Mouse (Mus musculus) frontal cortex, adult (tissue): ENCODE results near the gene Gpr34.

Experiments
- ATAC-seq: cut with Nextera tagmentation; 2 replicates; pipeline ENCODE4 v1.9.2; 2017; ENCODE audit warnings: mild to moderate bottlenecking, moderate library complexity, mixed read lengths; ENCODE audit not compliant: low TSS enrichment

Gpr34 gene

DNA sequence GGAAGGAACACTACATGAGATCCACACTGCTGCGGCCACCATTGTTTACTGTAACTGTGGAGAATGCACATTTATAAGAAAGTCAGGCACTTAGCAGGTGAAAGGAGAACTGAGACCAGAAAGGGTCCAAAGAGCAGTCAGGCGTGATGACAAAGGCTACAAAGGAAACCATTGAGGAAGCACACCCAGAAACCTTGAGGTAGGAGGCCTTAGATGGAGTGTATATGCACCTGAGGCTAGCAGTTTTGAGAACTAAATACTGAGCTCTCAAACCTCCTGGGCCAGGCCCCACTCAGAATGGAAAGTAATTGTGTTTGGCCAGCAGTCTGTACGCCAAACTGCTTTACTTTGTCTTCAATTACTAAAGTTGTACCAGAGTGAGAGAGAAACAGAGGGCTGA lies 38.5 kb downstream of the Gpr34 start:
- ATAC-seq: no peak

DNA sequence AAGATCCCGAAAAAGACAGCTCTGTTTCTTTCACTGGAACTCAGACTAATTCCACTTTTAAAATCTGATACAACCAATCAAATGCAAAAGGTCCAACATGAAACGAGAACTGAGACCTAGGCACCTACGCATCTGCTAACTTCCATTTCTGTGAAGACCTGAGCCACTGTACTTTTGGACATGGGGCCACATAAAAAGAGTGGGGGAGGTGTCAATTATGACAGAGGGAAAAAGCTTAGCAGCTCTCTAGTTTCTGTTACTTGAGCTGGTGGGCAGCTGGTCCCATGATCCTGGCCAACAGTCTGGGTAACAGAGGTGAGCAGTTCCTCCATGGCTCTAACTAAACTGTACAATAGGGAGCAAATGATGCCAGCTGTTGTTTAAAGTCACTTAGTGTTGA lies 41.1 kb downstream of the Gpr34 start:
- ATAC-seq: no peak

DNA sequence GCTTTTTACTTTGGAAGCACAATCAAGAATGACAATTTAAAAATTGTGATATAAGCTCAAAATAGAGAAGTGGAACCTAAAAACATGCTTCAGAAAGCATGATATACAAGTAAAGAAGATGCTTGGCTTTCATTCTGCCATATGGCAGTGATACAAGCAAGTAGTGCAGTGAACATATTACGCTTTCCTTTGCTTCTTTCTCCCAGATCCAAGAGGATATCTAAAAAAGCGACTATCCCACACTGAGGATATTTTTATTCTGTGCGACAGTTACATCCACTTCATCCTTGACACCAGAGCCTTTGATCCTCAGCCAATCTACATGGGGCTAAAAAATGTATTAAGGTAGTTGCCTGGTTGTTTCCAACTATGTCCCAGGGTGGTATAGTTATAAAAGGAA lies 49.9 kb downstream of the Gpr34 start:
- ATAC-seq: peak; percentile 86

DNA sequence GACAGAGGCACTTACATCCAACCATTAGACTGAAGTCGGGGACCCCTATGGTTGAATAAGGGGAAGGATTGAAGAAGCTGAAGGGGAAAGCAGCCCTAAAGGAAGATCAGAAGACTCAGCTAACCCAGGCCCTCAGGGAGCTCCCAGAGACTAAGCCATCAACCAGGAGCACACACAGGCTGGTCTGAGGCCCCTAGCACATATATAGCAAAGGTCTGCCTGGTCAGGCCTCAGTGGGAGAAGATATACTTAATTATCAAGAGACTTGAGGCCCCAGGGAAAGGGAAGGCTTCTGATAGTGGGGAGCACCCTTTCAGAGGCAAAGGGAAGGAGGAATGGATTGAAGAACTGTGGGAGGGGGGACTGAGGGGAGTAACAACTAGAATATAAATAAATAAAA lies 54.7 kb downstream of the Gpr34 start:
- ATAC-seq: no peak

DNA sequence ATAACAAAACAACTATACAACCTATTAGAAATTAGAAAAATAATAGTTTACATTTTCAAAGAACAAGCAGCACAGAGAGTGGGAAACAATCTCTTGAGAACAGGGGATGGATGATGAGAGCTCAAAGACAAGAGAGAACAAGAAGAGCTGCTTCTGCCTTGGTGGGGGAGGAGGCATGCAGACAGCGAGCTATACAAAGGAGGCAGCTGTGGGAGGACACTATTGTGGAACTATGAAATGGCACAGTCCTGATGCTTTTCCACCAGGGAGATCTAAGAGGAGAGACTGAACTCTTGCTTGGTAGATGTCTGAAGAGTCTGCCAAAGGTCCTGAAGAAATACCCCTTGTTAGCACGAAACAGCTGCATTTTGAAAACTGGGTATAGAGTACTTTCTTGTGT lies 56.5 kb downstream of the Gpr34 start:
- ATAC-seq: peak; percentile 95
